Mouse (Mus musculus) embryonic stem cell, embryonic (primary cell): ENCODE measurements around the gene Cyp4a12b.
"Not testable (repeated sequence)": the region's sequence is repeated elsewhere in the genome, so short reads cannot be mapped to it uniquely, and the experiment has no call there.

Source experiments
- CTCF ChIA-PET, 4 experiments: fragments of 300-600 bp in 2 of 4; fragments of 350-600 bp in 2 of 4; sonication (Branson Sonifier 250); formaldehyde crosslinking; loops; one replicate each; lab custom pipeline; 2022; ENCODE audit warnings: inconsistent platforms in 2 of 4; lab: Charles Lee
- POLR2A ChIA-PET, 4 experiments: fragments of 300-600 bp in 2 of 4; fragments of 350-600 bp in 2 of 4; sonication (Branson Sonifier 250); formaldehyde crosslinking; loops; one replicate each; lab custom pipeline; 2022; ENCODE audit warnings: antibody characterized with exemption in 4 of 4, inconsistent platforms in 1 of 4; lab: Charles Lee

Cyp4a12b gene

DNA sequence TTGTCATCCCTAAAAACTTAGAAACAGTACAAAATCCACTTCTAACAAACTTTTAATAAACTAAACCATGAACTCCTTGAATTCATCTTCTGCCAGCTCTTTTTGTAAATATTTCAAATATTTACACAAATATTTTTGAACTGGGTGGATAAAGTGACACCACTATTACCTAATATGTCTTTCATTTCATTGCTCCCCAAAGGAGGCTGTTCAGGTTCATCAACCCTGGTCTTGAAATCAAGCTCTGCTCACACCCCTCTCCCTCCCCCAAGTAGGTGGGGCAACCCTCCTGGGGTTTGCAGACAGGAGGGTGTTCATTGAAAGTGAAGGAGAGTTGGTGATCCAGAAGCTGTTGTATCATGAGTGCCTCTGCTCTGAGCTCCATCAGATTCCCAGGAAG lies at the start of gene Cyp4a12b:
Gene Cyp4a12b (plus strand): TSS at position 301 of the 400 bp plus-strand sequence.
- CTCF ChIA-PET, POLR2A ChIA-PET: not testable (repeated sequence)

DNA sequence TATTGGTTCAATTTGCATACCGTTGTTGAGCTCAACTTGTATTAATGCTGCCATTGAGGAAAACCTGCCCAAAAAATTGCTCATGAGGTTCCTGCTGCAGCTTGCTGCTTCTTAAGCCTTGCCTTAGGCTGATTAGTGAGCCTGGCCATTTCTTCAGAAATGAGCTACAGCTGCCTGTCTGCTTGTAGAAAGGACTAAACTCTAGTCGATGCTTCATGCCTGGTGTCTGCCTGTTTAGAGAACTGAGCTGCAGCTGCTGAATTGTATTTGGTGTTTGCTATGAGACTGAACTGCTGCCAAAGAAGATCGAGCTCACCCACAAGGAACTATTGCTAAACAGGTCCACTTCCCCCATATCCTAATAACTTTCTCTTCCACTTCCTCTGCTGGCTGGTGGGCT lies 45.8 kb upstream of the Cyp4a12b start:
- CTCF ChIA-PET, POLR2A ChIA-PET: not testable (repeated sequence)

DNA sequence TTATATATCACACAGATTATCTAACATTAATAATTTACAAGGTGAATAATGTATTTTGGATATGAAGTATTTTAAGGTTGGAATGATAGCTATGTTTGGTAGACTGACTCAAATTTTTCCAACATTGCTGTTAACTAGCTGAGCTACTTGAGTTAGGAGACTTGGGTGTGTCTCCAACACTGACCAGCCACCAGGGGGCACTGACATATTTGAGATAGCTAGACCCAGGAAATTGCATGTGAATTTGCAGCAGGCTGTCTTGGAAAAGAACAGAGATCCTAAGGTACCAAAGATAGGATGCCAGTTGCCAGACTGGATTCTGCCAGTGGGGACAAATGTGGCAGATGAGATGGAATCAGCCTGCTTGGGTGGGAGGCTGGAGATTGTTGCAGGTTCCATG lies 43.4 kb upstream of the Cyp4a12b start:
- POLR2A ChIA-PET: not testable (repeated sequence)
- CTCF ChIA-PET: interaction anchor here in 1 of 4 experiments (1.5 kb wide), 1 partner anchor 342 kb away, joined by 4 read pairs; no protein-coding TSS in a partner anchor

DNA sequence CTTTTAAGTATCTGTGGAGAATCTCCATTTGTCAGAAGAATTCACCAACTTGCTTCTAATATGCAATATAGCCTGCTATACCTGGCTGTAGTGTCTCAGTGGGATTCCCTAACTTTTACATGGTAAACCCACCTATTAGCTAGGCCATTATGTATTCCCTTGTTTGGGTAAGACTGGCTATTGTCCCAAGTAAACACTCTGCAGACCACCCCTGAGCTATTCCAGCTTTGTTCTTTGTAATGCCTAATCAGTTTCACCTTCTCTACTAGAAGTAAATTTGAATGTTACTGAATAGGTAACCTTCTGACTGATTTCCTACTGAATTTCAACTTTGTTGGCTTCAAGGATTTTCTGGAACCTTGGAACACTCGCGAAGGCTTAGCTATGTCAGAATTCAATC lies 15.2 kb upstream of the Cyp4a12b start:
- CTCF ChIA-PET: not testable (repeated sequence)

DNA sequence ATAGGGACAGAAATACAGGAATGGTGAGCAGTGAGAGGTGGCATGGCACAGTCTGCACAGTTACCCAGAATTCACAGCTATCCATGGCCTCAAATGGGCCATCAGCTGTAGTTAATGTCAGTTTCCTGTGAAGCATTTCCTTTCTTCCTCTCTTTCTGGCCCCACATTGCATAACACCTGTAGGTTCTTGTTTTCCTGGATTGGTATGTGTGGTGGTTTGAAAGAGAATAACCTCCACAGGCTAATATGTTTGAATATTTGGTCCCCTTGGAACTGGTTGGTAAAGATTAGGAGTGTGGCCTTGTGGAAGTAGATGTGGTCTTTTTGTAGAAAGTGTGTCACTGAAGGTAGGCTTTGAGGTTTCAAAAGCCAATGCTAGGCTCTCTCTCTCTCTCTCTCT lies 14.5 kb upstream of the Cyp4a12b start:
- POLR2A ChIA-PET, CTCF ChIA-PET: not testable (repeated sequence)

More for the DNA sequence above, 15.2 kb upstream of the Cyp4a12b start:
- POLR2A ChIA-PET: interaction anchor here in 1 of 4 experiments (0.6 kb wide), 1 partner anchor 313 kb away, joined by 6 read pairs; no protein-coding TSS in a partner anchor

DNA sequence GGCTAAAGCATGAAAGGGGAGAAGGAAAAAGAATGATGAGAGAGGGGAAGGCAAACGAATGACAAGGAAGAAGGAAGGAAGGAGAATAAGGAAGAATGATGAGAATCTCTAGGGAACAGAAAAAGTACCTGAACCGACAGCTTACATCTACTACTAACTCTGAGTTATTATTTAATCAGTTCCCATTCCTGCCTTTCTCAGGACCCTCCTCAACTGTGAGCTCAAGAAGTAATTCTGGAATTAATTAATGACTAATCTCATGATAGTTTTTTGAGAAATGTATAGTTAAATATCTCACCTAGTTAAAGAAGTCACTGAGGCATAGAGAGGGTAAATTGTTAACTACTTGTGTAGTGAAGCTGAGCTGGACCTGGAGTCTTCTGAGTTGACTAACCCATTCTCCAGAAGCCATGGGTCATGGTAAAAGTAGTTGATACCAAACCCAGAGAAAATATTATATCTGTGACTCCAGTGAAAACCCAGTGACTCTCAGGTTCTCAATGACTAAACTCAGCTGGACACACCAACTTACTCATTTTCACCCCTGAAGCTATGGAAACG lies 39.2 kb downstream of the Cyp4a12b start:
- CTCF ChIA-PET: interaction anchor here in 1 of 4 experiments (0.6 kb wide), 1 partner anchor 259 kb away, joined by 3 read pairs; no protein-coding TSS in a partner anchor
- POLR2A ChIA-PET: no interaction called here

DNA sequence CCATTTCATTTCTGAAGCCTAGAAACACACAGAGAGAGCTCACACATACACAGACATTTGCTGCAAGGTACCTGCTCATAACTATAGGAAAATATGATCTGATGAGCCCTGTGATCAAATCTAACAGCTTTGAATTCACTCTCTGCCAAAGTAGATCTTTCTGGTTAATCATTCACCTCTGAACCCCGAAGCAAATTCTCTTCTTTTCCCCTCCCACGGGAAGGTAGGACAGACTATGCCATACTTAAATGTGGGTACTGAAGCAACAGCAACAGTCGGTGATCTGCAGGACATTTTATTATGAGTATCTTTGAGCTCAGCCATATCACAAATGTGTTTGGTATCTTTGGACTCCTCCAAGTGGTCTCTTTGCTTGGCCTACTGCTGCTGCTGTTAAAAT lies 40.9 kb downstream of the Cyp4a12b start, which contains the start of gene Cyp4a30b:
Gene Cyp4a30b (plus strand): TSS at position 301 of the 400 bp plus-strand sequence.
- ChIA-PET CTCF (no interaction called here), POLR2A (no interaction called here)

DNA sequence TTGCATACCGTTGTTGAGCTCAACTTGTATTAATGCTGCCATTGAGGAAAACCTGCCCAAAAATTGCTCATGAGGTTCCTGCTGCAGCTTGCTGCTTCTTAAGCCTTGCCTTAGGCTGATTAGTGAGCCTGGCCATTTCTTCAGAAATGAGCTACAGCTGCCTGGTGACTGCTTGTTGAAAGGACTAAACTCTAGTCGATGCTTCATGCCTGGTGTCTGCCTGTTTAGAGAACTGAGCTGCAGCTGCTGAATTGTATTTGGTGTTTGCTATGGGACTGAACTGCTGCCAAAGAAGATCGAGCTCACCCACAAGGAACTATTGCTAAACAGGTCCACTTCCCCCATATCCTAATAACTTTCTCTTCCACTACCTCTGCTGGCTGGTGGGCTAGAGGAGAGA lies 62.2 kb downstream of the Cyp4a12b start:
- POLR2A ChIA-PET, CTCF ChIA-PET: not testable (repeated sequence)

DNA sequence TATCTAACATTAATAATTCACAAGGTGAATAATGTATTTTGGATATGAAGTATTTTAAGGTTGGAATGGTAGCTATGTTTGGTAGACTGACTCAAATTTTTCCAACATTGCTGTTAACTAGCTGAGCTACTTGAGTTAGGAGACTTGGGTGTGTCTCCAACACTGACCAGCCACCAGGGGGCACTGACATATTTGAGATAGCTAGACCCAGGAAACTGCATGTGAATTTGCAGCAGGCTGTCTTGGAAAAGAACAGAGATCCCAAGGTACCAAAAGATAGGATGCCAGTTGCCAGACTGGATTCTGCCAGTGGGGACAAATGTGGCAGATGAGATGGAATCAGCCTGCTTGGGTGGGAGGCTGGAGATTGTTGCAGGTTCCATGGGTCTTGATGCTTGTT lies 64.6 kb downstream of the Cyp4a12b start:
- CTCF ChIA-PET: interaction anchor here in 2 of 4 experiments (1.1 to 1.4 kb wide), 2 partner anchors 234 kb away, joined by 9 to 10 read pairs; no protein-coding TSS in a partner anchor
- POLR2A ChIA-PET: not testable (repeated sequence)

DNA sequence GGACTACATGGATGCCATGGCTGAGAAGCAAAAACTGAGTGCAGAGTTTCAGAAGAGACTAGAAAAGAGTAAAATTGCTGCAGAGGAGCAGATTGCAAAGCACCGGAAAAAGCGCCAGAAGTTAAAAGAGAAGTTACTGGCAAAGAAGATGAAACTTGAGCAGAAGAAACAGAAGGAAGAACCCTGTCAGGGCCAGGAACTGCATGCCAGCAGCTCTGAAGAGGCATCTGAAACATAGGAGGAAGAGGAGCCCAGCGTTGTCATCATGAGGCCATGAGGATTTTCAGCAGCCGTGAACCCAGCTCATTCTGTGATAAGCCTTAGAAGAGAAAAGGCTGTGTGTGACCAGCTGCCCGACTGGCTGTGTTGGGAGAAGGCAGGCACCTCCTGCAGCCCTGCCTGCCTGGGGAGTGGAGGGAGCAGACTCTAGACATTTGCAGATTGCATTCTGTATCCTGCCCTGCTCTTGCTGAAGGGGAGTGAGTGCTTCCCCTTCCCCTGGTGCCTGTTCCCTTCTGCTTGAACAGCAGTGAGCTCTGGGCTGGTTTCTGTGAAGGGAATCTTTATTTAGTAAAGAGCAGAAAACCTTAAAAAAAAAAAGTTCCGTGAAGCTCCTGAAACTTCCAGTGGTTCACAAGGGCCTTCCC lies 69.7 kb downstream of the Cyp4a12b start:
- CTCF ChIA-PET: interaction anchor here in 2 of 4 experiments (1.2 to 1.8 kb wide), 2 partner anchors 229 kb away, joined by 4 read pairs; no protein-coding TSS in a partner anchor
- POLR2A ChIA-PET: no interaction called here
